Comparison of ENCODE assay signal across 11 mouse cellular contexts in genomic region chr12:112916698-112917400, GRCm38 (mm10). TPM values are rescaled to one million over a fixed set of nuclear protein-coding genes. Genes with fewer than 3 reads are reported as not detected.
DNase-seq lines count a peak whose midpoint lies in the region; ATAC-seq and TF ChIP-seq lines count a peak whose summit lies in the region.
"Had no signal": no experiment of that assay in that cellular context is flagged by ENCODE, and none has a peak within 500 bp of the region (broad histone marks: within the 10 kb centered on the region; RNA-seq: fewer than 3 reads in every experiment).

No protein-coding gene starts in this region.

- TF ChIP-seq CTCF in hindbrain, postnatal 0 days (IDR thresholded peaks at IDR 0.05; ENCODE audit: low read depth), result no peak
- 0 out of 2 replicates have a peak, but pooled peaks have one; percentile 8 for TF ChIP-seq CTCF in heart, adult 2 months (IDR thresholded peaks at IDR 0.05)

- ATAC-seq in hindbrain, postnatal 0 days, result no peak
- ATAC-seq in embryonic facial prominence, embryonic 15.5 days (ENCODE audit: insufficient number of reproducible peaks, low FRiP score, low TSS enrichment, low read depth), result peak; percentile 36; the same call in 1 of the 2 replicates
- no peak for ATAC-seq in forebrain, embryonic 12.5 days (ENCODE audit: low FRiP score)

- WGBS in hindbrain, embryonic 10.5 days, result 87% methylated on average over 16 of the region's 16 CpGs
- WGBS in hindbrain, postnatal 0 days, result 73% methylated on average over 16 of the region's 16 CpGs
- 77% methylated on average over 16 of the region's 16 CpGs for WGBS in embryonic facial prominence, embryonic 15.5 days
- WGBS in heart, adult 2 months, result 40% methylated on average over 16 of the region's 16 CpGs
- WGBS in forebrain, embryonic 12.5 days, result 89% methylated on average over 16 of the region's 16 CpGs

- 0 out of 2 replicates have a peak overlapping the region, but pooled peaks have one; percentile 1 for H3K27ac ChIP-seq in hindbrain, embryonic 10.5 days
- no peak overlapping the region for H3K27ac ChIP-seq in hindbrain, postnatal 0 days
- 0 out of 2 replicates have a peak overlapping the region, but pooled peaks have one; percentile 34 for H3K27ac ChIP-seq in embryonic facial prominence, embryonic 15.5 days (replicated peaks)
- H3K27ac ChIP-seq in heart, adult 2 months, result peak overlapping the region; percentile 95
- H3K27ac ChIP-seq in forebrain, embryonic 12.5 days, result no peak overlapping the region

- H3K27me3 ChIP-seq in hindbrain, embryonic 10.5 days (ENCODE audit: insufficient read depth, poor library complexity, severe bottlenecking), result peaks cover 8% of the 10 kb centered on the region; the same call in 1 of the 2 replicates
- H3K27me3 ChIP-seq in hindbrain, postnatal 0 days (ENCODE audit: insufficient read depth, low read length), result no peaks in the 10 kb centered on the region
- H3K27me3 ChIP-seq in embryonic facial prominence, embryonic 15.5 days, result no peaks in the 10 kb centered on the region
- H3K27me3 ChIP-seq in heart, adult 2 months (ENCODE audit: control insufficient read depth, insufficient read depth, low read length), result no peaks in the 10 kb centered on the region
- no peaks in the 10 kb centered on the region; the same call in 1 of the 2 replicates for H3K27me3 ChIP-seq in forebrain, embryonic 12.5 days

- no peak overlapping the region for H3K4me3 ChIP-seq in hindbrain, embryonic 10.5 days
- H3K4me3 ChIP-seq in hindbrain, postnatal 0 days (ENCODE audit: low read length), result no peak overlapping the region
- no peak overlapping the region for H3K4me3 ChIP-seq in embryonic facial prominence, embryonic 15.5 days (replicated peaks)
- peak overlapping the region; percentile 32 for H3K4me3 ChIP-seq in heart, adult 2 months
- H3K4me3 ChIP-seq in forebrain, embryonic 12.5 days (replicated peaks), result no peak overlapping the region

- TF ChIP-seq POLR2A in heart, adult 2 months (IDR thresholded peaks at IDR 0.05; ENCODE audit: insufficient read depth, low read depth, low read length), result no peak

- H3K9me3 ChIP-seq in hindbrain, embryonic 10.5 days, result no peaks in the 10 kb centered on the region
- H3K9me3 ChIP-seq in hindbrain, postnatal 0 days (ENCODE audit: low read length), result no peaks in the 10 kb centered on the region
- H3K9me3 ChIP-seq in embryonic facial prominence, embryonic 15.5 days (replicated peaks), result no peaks in the 10 kb centered on the region
- no peaks in the 10 kb centered on the region for H3K9me3 ChIP-seq in forebrain, embryonic 12.5 days

- H3K4me1 ChIP-seq in hindbrain, embryonic 10.5 days (replicated peaks), result peaks cover 63% of the 10 kb centered on the region
- H3K4me1 ChIP-seq in hindbrain, postnatal 0 days (ENCODE audit: insufficient read depth, low read length), result no peaks in the 10 kb centered on the region
- no peaks in the 10 kb centered on the region for H3K4me1 ChIP-seq in embryonic facial prominence, embryonic 15.5 days
- H3K4me1 ChIP-seq in heart, adult 2 months (ENCODE audit: control insufficient read depth, insufficient read depth, low read length), result peaks cover 13% of the 10 kb centered on the region; the same call in 1 of the 2 replicates
- H3K4me1 ChIP-seq in forebrain, embryonic 12.5 days, result peaks cover 3% of the 10 kb centered on the region

- no peak for DNase-seq in hindbrain, embryonic 10.5 days (ENCODE audit: low spot score)
- DNase-seq in hindbrain, postnatal 0 days (ENCODE audit: low spot score), result no peak
- peak; percentile 75 to 77 for DNase-seq in heart, adult 2 months
- DNase-seq in heart, postnatal 14 days, result peak; percentile 64 to 75
- no peak for DNase-seq in embryo, embryonic 11 days
- DNase-seq in cerebellum, adult 11-12 months, result no peak
- DNase-seq: adrenal gland, postnatal 10 days; thymus, postnatal 25 days had no signal

- no peaks in the 10 kb centered on the region for H3K79me2 ChIP-seq in heart, adult 2 months (replicated peaks; ENCODE audit: control insufficient read depth, insufficient read depth, low read length)

- TF ChIP-seq EP300 in heart, adult 2 months (IDR thresholded peaks at IDR 0.05; ENCODE audit: insufficient read depth, low read depth, low read length), result no peak

- H3K36me3 ChIP-seq in hindbrain, embryonic 10.5 days, result peaks cover 51% of the 10 kb centered on the region
- H3K36me3 ChIP-seq in hindbrain, postnatal 0 days (ENCODE audit: insufficient read depth, low read length), result peaks cover 13% of the 10 kb centered on the region; the same call in 1 of the 2 replicates
- H3K36me3 ChIP-seq in embryonic facial prominence, embryonic 15.5 days, result peaks cover 8% of the 10 kb centered on the region; the same call in 1 of the 2 replicates
- no peaks in the 10 kb centered on the region for H3K36me3 ChIP-seq in heart, adult 2 months (ENCODE audit: control insufficient read depth, insufficient read depth, low read length)
- no peaks in the 10 kb centered on the region; the same call in none of the 2 replicates for H3K36me3 ChIP-seq in forebrain, embryonic 12.5 days (replicated peaks)

- no peak overlapping the region for H3K4me2 ChIP-seq in hindbrain, postnatal 0 days (ENCODE audit: low read depth, low read length)
- H3K4me2 ChIP-seq in embryonic facial prominence, embryonic 15.5 days (replicated peaks), result no peak overlapping the region
- H3K4me2 ChIP-seq in forebrain, embryonic 12.5 days, result no peak overlapping the region

- intact Hi-C loops in heart, adult 2 months (cut with DNase I), result loop anchor here (1.0 to 2.0 kb wide), 3 partner anchors 22 to 225 kb away; no protein-coding TSS in a partner anchor
- intact Hi-C loops in heart, postnatal 14 days (cut with DNase I), result no loop called here

- H3K9ac ChIP-seq in hindbrain, postnatal 0 days (replicated peaks; ENCODE audit: low read length), result no peak overlapping the region
- H3K9ac ChIP-seq in embryonic facial prominence, embryonic 15.5 days, result no peak overlapping the region
- H3K9ac ChIP-seq in heart, adult 2 months (ENCODE audit: low read depth, low read length), result peak overlapping the region; percentile 71
- H3K9ac ChIP-seq in forebrain, embryonic 12.5 days, result no peak overlapping the region

RNA-seq across cellular contexts. Expression of gene Jag2, which starts 12.7 kb away (rescaled TPM):
- polyA plus RNA-seq in hindbrain, embryonic 10.5 days (2016; fragmentation: Nextera tagmentation; extraction: Ambion mirVana), result 4.7 and 4.8 TPM in 2 replicates
- total RNA-seq in hindbrain, postnatal 0 days (2014; rRNA removed), result 63.4 and 88.4 TPM in 2 replicates
- polyA plus RNA-seq in hindbrain, postnatal 0 days (2015; fragmentation: Nextera tagmentation; extraction: Ambion mirVana), result 7.7 and 8.5 TPM in 2 replicates
- polyA plus RNA-seq in embryonic facial prominence, embryonic 15.5 days (2015; fragmentation: Nextera tagmentation; extraction: Ambion mirVana), result 13.0 and 14.3 TPM in 2 replicates
- 10 to 100 TPM; 25.4 to 27.4 TPM for total RNA-seq in heart, adult 2 months (2021)
- 34.4 and 35.5 TPM in 2 replicates for polyA plus RNA-seq in heart, adult 2 months (2012; rRNA removed)
- 10 to 100 TPM; 32.1 to 32.4 TPM for total RNA-seq in heart, postnatal 14 days (2021)
- 5.6 and 6.2 TPM in 2 replicates for polyA plus RNA-seq in forebrain, embryonic 12.5 days (2016; fragmentation: Nextera tagmentation; extraction: Ambion mirVana)

RNA-seq across cellular contexts. Expression of gene Nudt14, which starts 25.1 kb away (rescaled TPM):
- polyA plus RNA-seq in hindbrain, embryonic 10.5 days (2016; fragmentation: Nextera tagmentation; extraction: Ambion mirVana), result 79.5 and 83.0 TPM in 2 replicates
- total RNA-seq in hindbrain, postnatal 0 days (2014; rRNA removed), result 29.0 and 29.4 TPM in 2 replicates
- 51.7 and 54.8 TPM in 2 replicates for polyA plus RNA-seq in hindbrain, postnatal 0 days (2015; fragmentation: Nextera tagmentation; extraction: Ambion mirVana)
- polyA plus RNA-seq in embryonic facial prominence, embryonic 15.5 days (2015; fragmentation: Nextera tagmentation; extraction: Ambion mirVana), result 93.4 and 94.7 TPM in 2 replicates
- total RNA-seq in heart, adult 2 months (2021), result 1 to 10 TPM; 5.7 to 8.6 TPM
- polyA plus RNA-seq in heart, adult 2 months (2012; rRNA removed), result 11.4 and 14.8 TPM in 2 replicates
- 1 to 10 TPM; 8.3 to 8.6 TPM for total RNA-seq in heart, postnatal 14 days (2021)
- 51.5 and 54.4 TPM in 2 replicates for polyA plus RNA-seq in forebrain, embryonic 12.5 days (2016; fragmentation: Nextera tagmentation; extraction: Ambion mirVana)

RNA-seq across cellular contexts. Expression of gene Gpr132, which starts 48.8 kb away (rescaled TPM):
- 0.06 and 0.08 TPM in 2 replicates for polyA plus RNA-seq in hindbrain, embryonic 10.5 days (2016; fragmentation: Nextera tagmentation; extraction: Ambion mirVana)
- 0.10 TPM in 1 of 2 replicates, not detected in the other for total RNA-seq in hindbrain, postnatal 0 days (2014; rRNA removed)
- 0.05 TPM in 1 of 2 replicates, not detected in the other for polyA plus RNA-seq in hindbrain, postnatal 0 days (2015; fragmentation: Nextera tagmentation; extraction: Ambion mirVana)
- 0.35 and 0.41 TPM in 2 replicates for polyA plus RNA-seq in embryonic facial prominence, embryonic 15.5 days (2015; fragmentation: Nextera tagmentation; extraction: Ambion mirVana)
- total RNA-seq in heart, adult 2 months (2021), result under 1 TPM; 0.29 to 0.36 TPM
- 1.00 and 2.0 TPM in 2 replicates for polyA plus RNA-seq in heart, adult 2 months (2012; rRNA removed)
- 1 to 10 TPM in 1 of 2 experiments, under 1 TPM in 1; 0.22 to 2.0 TPM for total RNA-seq in heart, postnatal 14 days (2021)
- not detected in 2 replicates for polyA plus RNA-seq in forebrain, embryonic 12.5 days (2016; fragmentation: Nextera tagmentation; extraction: Ambion mirVana)
- total RNA-seq: left cerebral cortex, postnatal 25 days had no signal

RNA-seq across cellular contexts. Expression of gene Btbd6, which starts 59.4 kb away (rescaled TPM):
- polyA plus RNA-seq in hindbrain, embryonic 10.5 days (2016; fragmentation: Nextera tagmentation; extraction: Ambion mirVana), result 22.8 and 27.2 TPM in 2 replicates
- total RNA-seq in hindbrain, postnatal 0 days (2014; rRNA removed), result 71.0 and 76.1 TPM in 2 replicates
- 52.1 and 52.9 TPM in 2 replicates for polyA plus RNA-seq in hindbrain, postnatal 0 days (2015; fragmentation: Nextera tagmentation; extraction: Ambion mirVana)
- polyA plus RNA-seq in embryonic facial prominence, embryonic 15.5 days (2015; fragmentation: Nextera tagmentation; extraction: Ambion mirVana), result 28.9 and 31.5 TPM in 2 replicates
- total RNA-seq in heart, adult 2 months (2021), result 10 to 100 TPM; 21.8 to 24.3 TPM
- 26.7 and 27.4 TPM in 2 replicates for polyA plus RNA-seq in heart, adult 2 months (2012; rRNA removed)
- 10 to 100 TPM; 16.8 TPM for total RNA-seq in heart, postnatal 14 days (2021)
- 28.2 and 29.2 TPM in 2 replicates for polyA plus RNA-seq in forebrain, embryonic 12.5 days (2016; fragmentation: Nextera tagmentation; extraction: Ambion mirVana)

Comparison
In these comparisons a context has a peak if more than half of its experiments do, and no peak if none do; other contexts are left out.
1. H3K27ac ChIP-seq: peak in hindbrain, embryonic 10.5 days (single experiment), embryonic facial prominence, embryonic 15.5 days (single experiment) and heart, adult 2 months (single experiment); none in hindbrain, postnatal 0 days (single experiment) and forebrain, embryonic 12.5 days (single experiment).
2. DNase-seq: peak in heart, adult 2 months (2 of 2) and heart, postnatal 14 days (2 of 2); none in hindbrain, embryonic 10.5 days (single experiment), hindbrain, postnatal 0 days (single experiment), embryo, embryonic 11 days (single experiment) and cerebellum, adult 11-12 months (single experiment).